In the genomic region with DNA sequence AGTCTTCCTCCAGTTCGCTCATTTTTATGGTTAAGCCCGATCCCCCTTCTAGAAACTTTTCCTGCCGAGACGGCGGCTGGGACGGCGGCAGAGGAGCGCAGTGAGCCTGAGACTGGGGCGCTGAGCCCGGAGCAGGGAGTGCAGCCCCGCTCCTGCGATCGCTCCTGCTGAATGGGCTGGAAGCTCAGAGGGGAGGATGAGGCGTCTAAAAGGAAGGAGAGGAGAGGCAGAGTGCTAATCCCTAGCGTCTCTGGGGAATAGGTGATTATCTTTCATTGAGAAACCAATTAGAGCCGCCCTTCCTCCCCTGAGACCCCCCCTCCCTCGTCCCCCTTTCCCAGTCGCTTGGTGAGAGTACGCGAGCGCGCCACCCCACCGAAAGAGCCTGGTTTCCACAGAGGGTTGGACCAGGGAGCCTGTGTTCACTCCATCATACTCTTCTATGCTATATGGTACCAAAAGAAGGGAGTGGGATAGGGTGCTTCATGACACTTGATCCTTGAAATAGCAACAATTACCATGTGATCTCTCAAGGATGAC, we compare ENCODE assay signal across 8 mouse cellular contexts. TPM values are rescaled to one million over a fixed set of nuclear protein-coding genes. Genes with fewer than 3 reads are reported as not detected.
DNase-seq lines count a peak whose midpoint lies in the region; TF ChIP-seq lines count a peak whose summit lies in the region.

Gene Prkg1, minus strand, starts transcription at position 233 of the 540 bp plus-strand sequence.

- H3K27ac ChIP-seq in left cerebral cortex, adult 2 months, result peak within 1 kb of the TSS; percentile 44; the same call in 1 of the 2 replicates
- H3K27ac ChIP-seq in bone marrow, adult 2 months (ENCODE audit: control insufficient read depth, insufficient read depth, low read depth, low read length, poor library complexity), result peak within 1 kb of the TSS; percentile 24; the same call in 1 of the 2 replicates

- intact Hi-C loops in left cerebral cortex, adult 2 months (cut with DNase I), result loop anchor here (5.0 kb wide), 1 partner anchor 202 kb away; no protein-coding TSS in a partner anchor
- intact Hi-C loops in gastrocnemius, postnatal 36 days (cut with DNase I), result no loop called here

- peak within 1 kb of the TSS; percentile 53 for H3K4me3 ChIP-seq in left cerebral cortex, adult 2 months
- H3K4me3 ChIP-seq in bone marrow, adult 2 months (replicated peaks; ENCODE audit: control insufficient read depth, low read depth, low read length), result peak within 1 kb of the TSS; percentile 21

- no peaks in the 10 kb centered on the region for H3K4me1 ChIP-seq in bone marrow, adult 2 months (ENCODE audit: control insufficient read depth, insufficient read depth, low read length)

- peak in 1 of 2 experiments; percentile 13 for DNase-seq in left cerebral cortex, adult 2 months (ENCODE audit: extremely low spot score in 1 of 2, low spot score in 2 of 2)
- DNase-seq in left cerebral cortex, adult 9 months (ENCODE audit: low spot score in 2 of 2), result no peak
- peak; percentile 20 for DNase-seq in gastrocnemius, postnatal 36 days
- DNase-seq in induced T-regulatory cell, adult 2 months (ENCODE audit: low read depth), result peak; percentile 4
- peak; percentile 10 for DNase-seq in liver
- DNase-seq in neural tube, embryonic 10.5 days (ENCODE audit: extremely low spot score, low spot score), result peak; percentile 67
- no peak for DNase-seq in thymus, postnatal 10 days (ENCODE audit: low spot score in 2 of 2)

- no peak for TF ChIP-seq POLR2A in bone marrow, adult 2 months (IDR thresholded peaks at IDR 0.05; ENCODE audit: borderline replicate concordance, control insufficient read depth, low read depth, low read length)

- WGBS in bone marrow, adult 2 months, result 3% methylated on average over 23 of the region's 23 CpGs

- no peak for TF ChIP-seq CTCF in left cerebral cortex, adult 2 months (IDR thresholded peaks at IDR 0.05)
- no peak for TF ChIP-seq CTCF in bone marrow, adult 2 months (IDR thresholded peaks at IDR 0.05; ENCODE audit: control insufficient read depth, insufficient read depth, low read length)

RNA-seq across cellular contexts. Expression of gene Prkg1, which starts in this region (rescaled TPM):
- total RNA-seq in left cerebral cortex, adult 2 months (2021), result 10 to 100 TPM; 18.9 to 21.9 TPM
- polyA plus RNA-seq in bone marrow, adult 2 months (2011; ENCODE audit: insufficient read depth, insufficient read length, low replicate concordance, missing spikeins), result 0.83 and 1.4 TPM in 2 replicates
- total RNA-seq in gastrocnemius, postnatal 36 days (2021), result 10 to 100 TPM; 23.1 to 37.4 TPM

Comparison
In these comparisons a context has a peak if more than half of its experiments do, and no peak if none do; other contexts are left out.
1. DNase-seq: peak in gastrocnemius, postnatal 36 days (2 of 2), induced T-regulatory cell, adult 2 months (single experiment), liver (single experiment) and neural tube, embryonic 10.5 days (single experiment); none in left cerebral cortex, adult 9 months (0 of 2) and thymus, postnatal 10 days (0 of 2).